Mouse (Mus musculus) right cerebral cortex, adult 18-20 months (tissue): ENCODE data around the gene Olfr695.
"Not testable (repeated sequence)": the region's sequence is repeated elsewhere in the genome, so short reads cannot be mapped to it uniquely, and the experiment has no call there.

Experiments
- DNase-seq: peaks from one replicate; pipeline ENCODE4 v3.0.0; 2022; ENCODE audit warnings: mixed read lengths

Gene Olfr695

DNA sequence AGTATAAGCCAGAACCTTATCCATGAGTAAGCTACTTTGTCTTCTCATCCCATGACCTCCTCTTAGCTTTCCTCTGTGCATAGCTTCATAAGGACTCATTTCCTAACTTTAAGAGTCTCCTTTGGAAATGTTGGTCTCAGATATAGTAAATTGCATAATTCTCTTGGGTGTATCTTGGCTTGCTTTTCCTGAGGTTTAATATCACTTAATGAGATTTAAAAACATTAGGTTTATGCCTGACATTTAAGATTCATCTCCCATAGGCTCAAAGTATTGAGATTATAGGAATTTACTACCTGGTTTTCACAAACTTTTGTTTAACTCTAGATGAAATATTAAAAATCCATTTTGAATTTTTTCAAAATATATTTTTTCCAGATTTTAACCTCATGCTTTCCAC lies at the start of gene Olfr695:
Gene Olfr695 (minus strand): TSS at position 101 of the 400 bp plus-strand sequence.
- DNase-seq: no peak

DNA sequence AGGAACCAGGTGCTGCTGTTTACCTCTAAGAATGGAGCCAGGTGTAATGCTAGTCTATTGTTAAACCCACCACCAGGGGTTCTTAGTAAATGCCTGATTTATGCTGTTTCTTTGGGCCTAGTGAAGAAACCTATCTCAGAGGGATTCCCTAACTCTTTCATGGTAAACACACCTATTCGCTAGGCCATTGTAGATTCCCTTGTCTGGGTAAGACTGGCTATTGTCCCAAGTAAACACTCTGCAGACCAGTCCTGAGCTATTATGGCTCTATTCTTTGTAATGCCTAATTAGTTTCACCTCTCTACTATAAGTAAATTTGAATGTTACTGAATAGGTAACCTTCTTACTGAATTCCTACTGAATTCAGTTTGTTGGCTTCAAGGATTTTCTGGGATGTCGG lies 44.8 kb upstream of the Olfr695 start:
- DNase-seq: not testable (repeated sequence)

GRCm38 (mm10) chr7:106758800-106759199 lies 42.6 kb upstream of the Olfr695 start:
- DNase-seq: no peak

DNA sequence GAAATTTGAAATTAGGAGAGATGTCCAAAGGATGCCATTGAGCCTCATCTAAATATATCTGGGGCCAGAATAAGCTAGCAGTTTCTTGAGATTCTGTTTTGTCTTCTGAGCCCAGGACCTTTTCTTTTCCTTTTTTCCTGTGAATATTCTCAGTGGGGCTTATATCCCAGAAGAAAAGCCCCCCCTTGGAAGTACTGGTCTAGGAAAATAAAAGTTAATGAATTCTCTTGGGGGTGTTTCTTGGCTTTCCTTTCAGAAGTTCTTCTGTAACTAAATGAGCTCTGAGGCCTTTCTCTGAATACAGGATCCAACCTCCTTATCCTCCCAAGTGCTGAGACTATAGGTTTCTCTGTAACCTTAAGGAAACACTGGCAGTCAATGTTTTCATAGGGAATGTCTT lies 39.1 kb upstream of the Olfr695 start, which contains the start of gene Olfr698:
Gene Olfr698 (minus strand): TSS at position 101 of the 400 bp plus-strand sequence.
- DNase-seq: no peak

DNA sequence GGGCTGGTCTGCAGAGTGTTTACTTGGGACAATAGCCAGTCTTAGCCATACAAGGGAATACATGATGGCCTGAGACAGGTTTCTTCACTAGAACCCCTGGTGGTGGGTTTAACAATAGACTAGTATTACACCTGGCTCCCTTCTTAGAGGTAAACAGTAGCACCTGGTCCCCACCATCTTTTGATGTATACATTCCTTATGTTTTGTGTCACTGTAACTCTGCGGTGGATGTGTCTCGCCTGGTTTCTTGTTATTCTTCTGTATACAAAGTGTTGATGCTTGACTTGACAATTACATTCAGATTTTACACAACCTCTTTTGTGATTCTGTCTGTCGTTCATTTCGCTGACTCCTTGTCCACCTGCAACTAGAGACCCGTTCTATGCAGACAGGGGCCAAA lies 29.6 kb upstream of the Olfr695 start:
- DNase-seq: no peak

DNA sequence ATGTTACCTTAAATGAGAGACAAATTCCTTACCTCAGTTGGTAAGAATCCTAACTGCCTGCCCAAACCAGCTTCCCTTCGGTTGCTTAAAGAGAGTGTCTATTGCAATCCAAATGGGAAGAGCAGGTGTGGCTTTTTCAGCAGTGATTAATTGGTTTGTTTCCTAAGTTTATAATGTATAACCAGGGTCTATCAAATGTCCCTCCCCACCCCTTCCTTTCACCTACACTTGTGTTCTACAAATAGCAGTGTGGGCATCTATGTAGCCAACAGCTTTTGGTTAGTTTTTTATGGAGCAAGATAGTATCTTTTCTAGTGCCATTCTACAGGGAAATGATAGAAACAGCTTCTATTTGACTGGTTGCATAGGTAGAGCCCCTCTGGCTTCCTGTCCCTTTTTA lies 26.1 kb upstream of the Olfr695 start, which contains the start of gene Olfr697:
Gene Olfr697 (minus strand): TSS at position 101 of the 400 bp plus-strand sequence.
- no peak for DNase-seq

- no peak for DNase-seq
Measured at GRCm38 (mm10) chr7:106737028-106737427, 20.8 kb upstream of the Olfr695 start.

GRCm38 (mm10) chr7:106733717-106734116 lies 17.5 kb upstream of the Olfr695 start:
- no peak for DNase-seq

DNA sequence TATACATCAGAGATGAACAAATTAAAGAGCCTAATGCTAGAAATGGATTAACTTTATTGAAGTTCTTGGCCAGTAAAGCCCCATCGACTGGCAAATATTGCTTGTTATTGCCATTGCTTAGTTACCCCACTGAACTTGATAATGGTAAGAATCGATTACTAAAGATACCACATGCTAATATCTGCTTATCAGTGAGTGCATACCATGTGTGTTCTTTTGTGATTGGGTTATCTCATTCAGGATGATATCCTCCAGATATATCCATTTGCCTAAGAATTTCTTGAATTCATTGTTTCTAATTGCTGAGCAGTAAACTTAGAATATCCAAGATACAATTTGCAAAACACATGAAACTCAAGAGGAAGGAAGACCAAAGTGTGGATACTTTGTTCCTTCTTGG lies 9.5 kb upstream of the Olfr695 start:
- DNase-seq: not testable (repeated sequence)

- no peak for DNase-seq
Measured at GRCm38 (mm10) chr7:106711463-106711862, 4.7 kb downstream of the Olfr695 start.

DNA sequence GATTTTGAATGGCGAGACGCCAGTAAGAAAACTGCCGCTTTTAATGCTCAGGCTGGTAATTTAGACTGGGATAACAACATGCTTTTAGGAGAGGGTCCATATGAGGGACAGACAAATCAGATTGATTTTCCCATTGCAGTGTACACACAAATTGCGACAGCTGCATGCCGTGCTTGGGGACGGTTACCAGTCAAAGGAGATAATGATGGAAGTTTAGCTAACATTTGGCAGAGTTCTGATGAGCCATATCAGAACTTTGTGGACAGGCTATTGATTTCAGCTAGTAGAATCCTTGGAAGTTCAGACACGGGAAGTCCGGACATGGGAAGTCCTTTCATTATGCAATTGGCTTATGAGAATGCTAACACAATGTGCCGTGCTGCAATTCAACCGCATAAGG lies 8.5 kb downstream of the Olfr695 start:
- not testable (repeated sequence) for DNase-seq

GRCm38 (mm10) chr7:106696891-106697290 lies 19.3 kb downstream of the Olfr695 start:
- no peak for DNase-seq

DNA sequence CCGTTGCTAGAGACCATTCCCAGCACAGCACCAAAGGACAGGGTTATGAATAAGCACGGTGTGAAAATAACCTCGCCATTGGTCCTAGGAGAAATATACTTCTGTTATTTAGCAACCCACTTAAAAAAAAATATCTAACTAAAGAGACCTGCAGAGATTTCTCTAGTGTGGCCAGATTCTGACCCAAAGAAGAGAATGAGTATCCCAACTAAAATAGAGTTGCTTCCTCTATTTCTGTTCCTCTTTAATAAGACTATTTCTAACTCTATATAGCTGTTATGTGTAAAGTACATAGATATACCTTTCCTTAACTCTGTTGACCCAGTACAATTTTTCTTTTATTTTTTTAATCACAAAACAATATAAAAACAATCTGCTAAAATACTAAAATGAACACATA lies 23.2 kb downstream of the Olfr695 start:
- DNase-seq: no peak

DNA sequence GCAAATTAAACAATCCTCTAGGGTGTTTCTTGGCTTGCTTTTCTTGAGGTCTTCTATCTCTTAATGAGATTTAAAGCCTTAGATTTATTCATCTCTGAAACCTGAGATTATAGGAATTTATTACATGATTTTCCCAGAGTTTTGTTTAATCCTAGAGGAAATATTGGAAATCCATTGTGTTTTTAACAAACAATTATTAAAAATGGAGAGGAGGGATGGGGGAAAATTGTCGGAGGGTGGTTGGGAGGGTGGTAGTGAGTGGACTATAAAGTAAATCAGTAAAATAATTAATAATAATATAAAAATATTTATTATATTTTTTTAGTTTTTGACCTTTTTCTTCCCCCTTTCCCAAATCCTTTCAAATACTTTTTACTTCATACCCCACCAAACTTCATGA lies 24.5 kb downstream of the Olfr695 start, which contains the start of gene Olfr694:
Gene Olfr694 (minus strand): TSS at position 101 of the 400 bp plus-strand sequence.
- no peak for DNase-seq

GRCm38 (mm10) chr7:106685382-106685781 lies 30.8 kb downstream of the Olfr695 start:
- no peak for DNase-seq

- no peak for DNase-seq
Measured at GRCm38 (mm10) chr7:106680484-106680883, 35.7 kb downstream of the Olfr695 start, which contains the start of gene Olfr693. Gene Olfr693, minus strand, starts transcription at chr7:106680584.
